Mouse (Mus musculus) kidney, adult 18-20 months (tissue): ENCODE measurements at regions not wholly inside any gene's neighbourhood (a gene's known extent, or its start where the extent isn't known, plus 50 kb on each side); places are given as distances from the start of the nearest gene placed in this dataset.

ENCODE experiments used
- DNase-seq: peaks from one replicate; pipeline ENCODE4 v3.0.0; 2021

DNA sequence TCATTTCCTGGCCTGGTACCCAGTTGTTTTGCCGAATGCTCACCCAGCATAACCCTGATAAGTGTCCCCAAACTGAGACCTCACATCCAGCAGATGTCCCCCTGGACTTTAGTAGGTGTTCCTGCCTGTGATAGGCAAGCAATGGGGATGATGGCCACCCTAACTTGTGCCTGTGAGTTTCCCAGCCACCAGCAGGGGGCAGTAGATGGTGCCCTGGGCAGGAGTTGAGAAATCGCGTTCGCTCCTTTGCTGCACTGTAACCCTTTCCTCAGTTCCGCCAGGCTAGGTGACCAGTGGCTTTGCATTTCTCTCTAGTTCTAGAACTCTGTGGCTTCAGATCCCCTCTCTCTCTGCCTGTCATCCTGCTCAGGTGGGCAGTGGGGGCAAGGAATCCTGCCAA is 137.9 kb upstream of the Zc3h12a start:
- peak; percentile 28 for DNase-seq

DNA sequence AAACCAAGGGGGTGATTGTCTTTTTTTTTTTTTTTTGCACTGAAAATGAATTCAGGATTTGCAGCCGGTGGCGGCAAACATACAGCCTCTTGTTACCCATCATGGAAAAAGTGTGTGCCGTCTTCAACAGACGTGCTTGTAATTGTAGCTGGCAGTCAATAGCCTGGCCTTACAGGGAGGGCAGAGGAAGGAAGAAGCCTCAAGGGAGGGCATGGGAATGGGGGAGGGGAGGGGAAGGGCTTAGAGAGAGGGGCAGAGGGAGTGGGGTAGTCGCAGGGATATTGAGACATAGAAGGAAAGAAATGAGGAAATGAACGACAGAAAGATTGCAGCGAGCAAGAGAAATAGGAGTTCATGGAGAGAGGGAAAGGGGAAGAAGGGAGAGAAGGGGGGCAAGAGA is 137.4 kb upstream of the Zc3h12a start:
- DNase-seq: no peak

DNA sequence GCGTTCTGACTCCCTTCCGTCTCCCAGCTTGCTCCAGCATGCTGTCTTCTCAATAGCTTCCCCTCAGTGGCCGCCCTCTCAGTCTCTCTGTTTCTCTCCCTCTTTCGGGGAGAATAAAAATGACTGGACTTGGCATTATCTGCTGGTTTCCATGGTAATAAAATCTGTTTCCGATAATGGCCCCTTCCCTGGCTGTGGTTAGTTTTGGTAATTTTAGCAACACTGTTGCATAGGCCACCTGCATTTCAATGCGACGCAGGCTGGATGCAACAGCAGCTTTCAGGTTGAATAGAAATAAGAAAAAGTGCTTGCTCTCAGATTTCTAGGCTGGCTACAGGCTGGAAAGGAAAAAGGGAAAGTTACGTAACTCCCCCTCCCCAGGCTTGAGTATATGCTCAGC is 133.9 kb upstream of the Zc3h12a start:
- no peak for DNase-seq

GRCm38 (mm10) chr4:125259306-125259705 is 131.7 kb upstream of the Zc3h12a start:
- DNase-seq: no peak

DNA sequence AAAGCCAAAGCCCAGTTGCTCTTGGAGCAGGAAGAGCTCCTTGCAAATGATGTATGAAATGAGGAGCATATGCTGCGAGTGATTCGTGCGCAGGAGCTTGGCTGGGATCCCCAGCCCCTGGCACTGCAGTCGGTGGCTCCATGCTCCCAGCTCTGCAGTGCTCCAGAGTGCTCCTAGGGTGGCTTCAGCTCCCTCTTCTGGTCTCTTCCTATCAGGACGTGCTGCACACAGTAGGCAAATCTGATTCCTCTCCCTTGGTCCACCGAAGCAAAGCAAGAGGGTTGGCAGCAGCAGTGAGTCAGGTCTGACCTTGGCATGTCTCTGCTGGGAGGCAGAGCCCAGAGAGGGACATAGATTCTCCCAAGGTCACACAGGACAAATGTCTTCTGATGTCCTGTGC is 130.3 kb upstream of the Zc3h12a start:
- DNase-seq: no peak

DNA sequence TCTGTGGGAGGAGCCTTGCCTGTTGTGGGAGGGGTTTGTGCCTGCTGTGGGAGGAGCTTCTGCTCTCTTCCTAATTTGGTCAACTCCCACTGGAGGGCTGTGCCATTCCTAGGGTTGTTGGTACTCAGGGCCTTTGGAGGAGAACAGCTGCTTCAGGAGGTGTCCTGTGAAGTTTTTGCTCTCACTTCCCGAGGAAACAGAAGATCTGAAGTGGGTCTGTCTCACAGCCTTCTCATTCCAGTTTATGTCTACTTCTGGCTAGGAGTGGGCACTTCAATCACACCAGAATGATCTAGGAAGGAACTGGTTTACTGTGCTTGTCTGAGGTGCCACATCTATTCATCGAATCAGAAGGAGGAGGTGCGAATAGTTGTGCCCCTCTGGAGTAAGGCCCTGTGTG is 125.5 kb upstream of the Zc3h12a start:
- no peak for DNase-seq

DNA sequence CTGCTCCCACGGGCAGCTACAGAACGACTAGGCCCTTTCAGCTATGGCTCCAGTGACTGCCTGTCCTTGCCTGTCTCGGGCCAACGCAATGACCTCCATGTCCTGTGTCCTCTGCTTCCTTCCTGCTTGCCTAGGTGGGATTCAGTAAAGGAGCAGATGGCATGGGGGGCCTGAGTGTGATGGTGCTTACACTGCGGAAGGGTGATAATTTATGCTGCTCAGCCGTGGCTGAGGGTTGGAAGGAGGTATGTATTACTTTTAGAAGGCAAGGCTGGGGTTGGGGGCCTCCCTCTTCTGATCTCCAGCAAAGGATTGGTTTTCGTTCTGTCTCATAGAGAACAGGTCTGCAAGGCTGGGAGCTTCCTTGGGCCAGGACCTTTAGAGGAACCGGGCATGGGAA is 124.6 kb upstream of the Zc3h12a start:
- DNase-seq: no peak

DNA sequence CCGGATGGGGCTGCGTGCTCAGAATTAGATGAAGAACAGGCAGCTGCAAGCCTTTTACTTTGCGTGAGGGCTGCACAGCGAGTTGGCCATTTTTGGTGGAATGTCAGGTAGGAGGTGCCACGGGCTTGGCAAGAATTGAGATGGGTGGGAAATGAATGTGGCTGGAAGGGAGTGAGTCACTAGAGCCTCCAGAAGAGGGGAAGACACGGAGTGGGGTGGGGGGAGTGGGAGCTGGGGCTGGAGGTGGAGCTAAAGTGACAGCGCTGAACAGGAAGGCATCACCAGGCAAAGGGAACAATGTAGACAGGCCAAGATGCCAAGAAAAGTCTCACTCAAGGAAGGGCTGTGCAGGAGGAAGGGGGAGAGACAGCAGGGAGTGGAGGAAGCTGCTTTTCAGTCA is 121.4 kb upstream of the Zc3h12a start:
- DNase-seq: no peak

DNA sequence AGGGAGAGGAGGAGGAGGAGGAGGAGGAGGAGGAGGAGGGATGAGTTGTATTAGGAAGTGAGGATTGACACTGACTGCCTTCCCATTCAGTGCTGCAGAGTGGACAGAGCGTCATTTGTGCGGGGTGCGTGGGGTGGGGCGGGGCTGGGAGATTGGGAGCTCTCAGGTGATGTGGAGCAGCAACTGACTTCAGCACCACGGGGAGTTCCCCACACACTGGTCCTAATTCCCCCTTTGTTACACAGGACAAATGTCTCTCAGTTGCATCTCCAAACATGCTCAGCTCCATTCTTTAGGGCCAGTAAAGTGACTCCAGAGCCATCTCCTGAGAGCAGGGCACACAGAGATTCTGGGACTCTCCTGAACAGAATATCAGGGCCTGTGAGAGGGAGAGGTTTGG is 118.5 kb upstream of the Zc3h12a start:
- DNase-seq: no peak

- DNase-seq: no peak
Measured at GRCm38 (mm10) chr4:125242512-125242911, 114.9 kb upstream of the Zc3h12a start.

GRCm38 (mm10) chr4:125241577-125242262 is 114.1 kb upstream of the Zc3h12a start:
- DNase-seq: no peak

DNA sequence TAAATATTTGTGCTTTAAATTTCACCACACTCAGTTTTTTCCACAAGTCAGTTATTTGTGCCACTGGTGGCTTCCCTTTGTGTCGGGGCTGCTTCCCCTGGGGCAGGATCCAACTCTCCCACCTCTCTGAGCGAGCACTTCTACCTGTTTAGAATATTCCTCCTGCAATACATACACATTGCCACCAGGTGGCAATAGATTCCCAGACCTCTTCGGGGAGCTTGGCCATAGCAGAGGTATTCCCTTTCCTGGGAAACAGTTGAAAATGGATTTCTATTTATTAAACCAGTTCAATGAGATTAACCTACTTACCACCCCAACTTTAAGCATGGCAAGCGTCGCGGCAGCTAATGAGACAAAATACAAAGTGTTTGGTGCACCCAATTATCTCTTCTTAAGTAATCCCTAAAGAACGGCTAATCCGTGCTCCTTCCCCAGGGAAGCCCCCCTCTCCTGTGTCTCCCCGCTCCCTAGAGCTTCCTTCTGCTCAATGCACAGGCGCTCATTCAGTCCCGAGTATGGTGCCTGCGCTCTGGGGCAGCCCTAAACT is 104.1 kb upstream of the Zc3h12a start:
- no peak for DNase-seq

GRCm38 (mm10) chr4:125227194-125227593 is 99.6 kb upstream of the Zc3h12a start:
- DNase-seq: no peak

DNA sequence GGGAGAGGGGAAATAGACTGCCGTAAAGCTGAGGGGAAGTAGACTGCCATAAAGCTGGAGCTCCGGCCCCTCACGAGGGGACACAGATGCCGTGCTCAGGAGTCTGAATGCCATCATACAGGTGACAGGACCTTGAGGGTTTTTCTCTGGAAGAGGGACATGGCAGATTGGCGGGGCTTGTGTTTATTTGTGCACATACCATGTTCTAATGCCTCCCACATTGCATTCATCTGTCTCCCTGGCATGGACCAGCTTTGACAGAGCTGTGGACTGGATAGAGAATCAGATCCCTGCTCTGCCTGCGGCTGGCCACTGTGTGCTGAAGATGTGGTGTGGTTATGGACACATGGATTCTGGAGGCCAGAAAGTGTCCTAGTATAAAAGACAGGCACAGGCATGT is 95.3 kb upstream of the Zc3h12a start:
- DNase-seq: no peak

GRCm38 (mm10) chr4:125220314-125220713 is 92.7 kb upstream of the Zc3h12a start:
- DNase-seq: peak; percentile 21

GRCm38 (mm10) chr4:125219209-125219608 is 91.6 kb upstream of the Zc3h12a start:
- DNase-seq: no peak

GRCm38 (mm10) chr4:125214306-125214705 is 86.7 kb upstream of the Zc3h12a start:
- DNase-seq: no peak

DNA sequence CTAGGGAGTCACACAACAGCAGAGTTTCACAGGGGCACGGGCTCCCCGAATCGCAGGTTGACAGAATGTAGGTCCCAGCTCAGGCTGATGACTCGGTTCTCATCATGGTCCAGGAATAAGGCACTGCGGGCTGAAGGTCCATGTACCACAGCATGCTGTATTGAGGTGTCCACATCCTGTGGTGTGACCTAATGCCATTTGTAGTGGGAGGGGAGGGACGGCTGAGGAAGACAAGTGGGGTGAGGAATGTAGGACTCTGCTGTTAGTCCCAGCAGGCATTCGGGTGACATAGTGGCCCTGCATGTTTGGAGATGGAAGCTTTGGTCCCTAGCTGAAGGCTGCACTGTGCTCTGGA is 84.5 kb upstream of the Zc3h12a start:
- no peak for DNase-seq

DNA sequence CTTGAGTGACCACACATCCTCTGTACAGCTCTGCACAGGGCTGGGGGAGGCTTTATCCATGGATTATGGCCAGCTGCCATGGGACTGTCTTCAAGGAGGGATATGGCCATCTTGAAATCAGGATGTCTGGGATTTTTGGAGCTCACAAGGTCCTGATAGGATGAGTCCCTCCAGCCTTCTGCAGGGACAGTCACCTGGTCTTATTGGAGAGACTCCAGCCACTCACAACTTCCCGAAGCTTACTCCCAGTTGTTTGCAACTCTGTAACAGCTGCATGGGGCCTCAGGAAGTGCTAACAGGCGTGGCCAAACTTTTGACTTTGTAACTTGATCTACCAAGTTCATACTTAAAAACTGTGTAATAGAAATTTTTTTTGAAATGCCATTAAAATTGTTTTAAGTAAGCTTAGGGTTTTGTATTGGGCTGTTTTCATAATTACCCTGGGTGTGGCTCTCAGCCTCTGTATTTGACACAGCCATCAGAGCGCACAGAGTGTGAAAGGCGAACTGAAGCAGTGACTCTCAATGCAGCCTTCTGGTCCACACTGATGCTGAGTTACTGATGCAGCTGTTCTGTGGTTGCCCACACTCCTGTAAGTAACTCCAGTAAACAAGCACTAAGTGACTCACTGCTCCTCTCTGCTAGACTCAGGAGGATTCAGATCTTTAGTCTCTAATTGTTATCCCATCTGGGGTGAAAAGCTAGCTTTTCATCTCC is 84.0 kb upstream of the Zc3h12a start:
- no peak for DNase-seq

- DNase-seq: no peak
Measured at GRCm38 (mm10) chr4:125210719-125211118, 83.1 kb upstream of the Zc3h12a start.

DNA sequence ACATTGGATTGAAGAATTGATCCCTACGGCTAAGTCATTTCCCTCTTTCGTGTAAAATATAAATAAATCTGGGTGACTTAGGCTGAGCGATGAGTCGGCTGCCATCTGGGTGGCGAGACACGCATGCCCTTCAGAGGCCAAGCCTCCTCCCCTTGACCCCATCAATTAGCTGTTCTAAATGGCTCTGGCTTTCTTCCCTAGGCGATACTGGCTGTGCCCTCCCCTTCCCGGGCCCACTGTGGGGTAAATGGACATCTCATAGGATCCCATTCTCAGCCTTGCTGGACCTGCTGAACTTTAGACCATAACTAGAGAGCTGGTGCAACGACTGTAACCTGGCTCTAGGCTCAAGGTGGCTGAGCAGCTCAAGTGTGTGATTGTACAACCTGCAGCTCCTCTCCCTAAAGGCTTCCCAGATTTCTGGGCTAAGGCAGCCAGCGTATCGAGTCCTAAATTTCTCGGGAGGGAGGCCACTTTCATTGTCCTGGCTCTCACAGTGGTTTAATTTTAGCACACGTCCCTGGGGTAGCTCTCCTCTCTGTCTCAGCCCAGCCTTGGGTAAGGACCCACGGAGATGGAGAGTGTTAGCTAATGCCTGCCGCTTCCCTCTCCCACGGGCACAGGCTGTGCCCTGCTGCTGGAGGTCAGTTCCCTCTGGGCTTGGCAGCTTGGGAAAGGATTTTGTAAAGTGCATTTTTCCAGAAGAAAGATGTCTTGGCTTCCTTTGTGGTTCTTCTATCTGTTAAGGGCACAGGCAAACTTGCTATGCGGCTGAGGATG is 80.7 kb upstream of the Zc3h12a start:
- DNase-seq: no peak

- no peak for DNase-seq
Measured at GRCm38 (mm10) chr4:125203521-125203920, 75.9 kb upstream of the Zc3h12a start.

GRCm38 (mm10) chr4:125201638-125202325 is 74.1 kb upstream of the Zc3h12a start:
- DNase-seq: peak; percentile 18
